Mouse (Mus musculus): Measurements from ENCODE around the gene Rrp1.

DNA sequence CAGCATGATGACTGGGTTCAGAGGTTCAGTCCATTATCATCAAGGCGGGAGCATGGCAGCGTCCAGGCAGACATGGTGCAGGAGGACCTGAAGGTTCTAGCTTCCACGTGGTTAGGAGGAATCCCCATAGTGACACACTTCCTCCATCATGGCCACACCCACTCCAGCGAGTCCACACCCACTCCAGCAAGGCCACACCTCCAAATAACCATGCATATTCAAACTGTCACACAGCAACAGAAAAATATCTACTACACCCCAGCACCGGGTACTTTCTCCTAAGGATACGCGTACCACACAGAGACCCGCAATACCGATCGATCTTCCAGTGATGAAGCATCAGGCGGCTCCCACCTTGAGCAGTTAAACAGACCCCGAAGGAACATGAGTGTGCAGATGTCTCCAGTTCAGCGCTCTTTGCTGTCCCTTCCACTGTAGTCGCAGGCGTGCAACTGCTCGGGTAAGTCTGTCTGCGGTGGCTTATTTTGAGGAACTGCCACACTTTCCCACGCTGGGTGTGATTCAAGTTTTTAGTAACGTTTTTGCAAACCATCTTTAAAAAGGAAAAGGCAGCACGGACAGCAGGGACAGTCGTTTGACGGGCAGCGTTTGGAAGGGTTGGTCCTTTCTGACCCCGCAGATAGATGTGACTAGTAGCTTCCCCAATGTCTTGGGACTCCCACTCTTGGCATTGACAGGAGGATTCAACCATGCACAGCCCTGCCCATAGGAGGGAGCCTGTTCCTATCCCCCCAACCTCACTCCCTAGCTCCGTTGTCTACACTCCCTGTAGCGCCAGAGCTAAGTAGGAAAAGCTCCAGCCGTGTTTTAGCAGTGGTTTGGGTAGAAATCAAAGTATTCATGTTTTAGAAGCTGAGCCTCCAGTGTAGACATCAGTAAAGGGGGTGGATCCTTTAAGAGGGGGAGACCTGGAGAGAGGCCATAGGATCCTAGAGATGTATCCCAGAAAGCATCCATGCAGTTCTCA, 39.9 kb downstream of the Rrp1 start:
- TF ChIP-seq POLR2A (IDR thresholded peaks at IDR 0.05; ENCODE audit: borderline replicate concordance, insufficient read depth, low read length) = no peak
- TF ChIP-seq CTCF (IDR thresholded peaks at IDR 0.05; ENCODE audit: borderline replicate concordance, insufficient read depth, low read depth, low read length) = no peak
